Mouse (Mus musculus) kidney, postnatal 0 days (tissue): ENCODE measurements at regions not wholly inside any gene's neighbourhood (a gene's known extent, or its start where the extent isn't known, plus 50 kb on each side); places are given as distances from the start of the nearest gene placed in this dataset.

Experiments
- ATAC-seq: fragments of 200-750 bp; cut with Nextera tagmentation; replicated peaks from 2 replicates; pipeline ENCODE4 v1.8.0; 2017; ENCODE audit warnings: low read depth, moderate number of reproducible peaks, moderate TSS enrichment, moderate library complexity; ENCODE audit not compliant: low FRiP score
- DNase-seq: peaks from one replicate; pipeline ENCODE4 v3.0.0-alpha.2; 2016; ENCODE audit warnings: low spot score
- H3K27ac ChIP-seq: fragments of 300-500 bp; sonication (generic); 2 replicates; pipeline ENCODE4 v1.5.1; 2014; ENCODE audit warnings: mild to moderate bottlenecking
- H3K27me3 ChIP-seq: fragments of 300-500 bp; sonication (generic); 2 replicates; pipeline ENCODE4 v1.6.1; 2014; ENCODE audit warnings: low read length, mixed read lengths; ENCODE audit not compliant: insufficient read depth
- H3K36me3 ChIP-seq: fragments of 300-500 bp; sonication (generic); 2 replicates; pipeline ENCODE4 v1.6.1; 2014; ENCODE audit warnings: low read length, mixed read lengths; ENCODE audit not compliant: insufficient read depth
- H3K4me1 ChIP-seq: fragments of 300-500 bp; sonication (generic); replicated peaks from 2 replicates; pipeline ENCODE4 v1.6.1; 2014; ENCODE audit warnings: antibody characterized with exemption, low read length, mixed read lengths; ENCODE audit not compliant: insufficient read depth
- H3K4me2 ChIP-seq: fragments of 300-500 bp; sonication (generic); 2 replicates; pipeline ENCODE4 v1.6.1; 2014; ENCODE audit warnings: mild to moderate bottlenecking, low read length, moderate library complexity, mixed read lengths
- H3K4me3 ChIP-seq: fragments of 300-500 bp; sonication (generic); replicated peaks from 2 replicates; pipeline ENCODE4 v1.5.1; 2014; ENCODE audit warnings: low read depth, low read length
- H3K9ac ChIP-seq: fragments of 300-500 bp; sonication (generic); 2 replicates; pipeline ENCODE4 v1.6.1; 2014; ENCODE audit warnings: low read depth, low read length
- H3K9me3 ChIP-seq: fragments of 300-500 bp; sonication (generic); replicated peaks from 2 replicates; pipeline ENCODE4 v1.6.1; 2016; ENCODE audit warnings: low read length, inconsistent platforms, mixed read lengths
- CTCF ChIP-seq: IDR thresholded peaks from 2 replicates; pipeline ENCODE4 v1.5.1; 2016; ENCODE audit warnings: antibody characterized with exemption, low read depth, mild to moderate bottlenecking, moderate library complexity
- WGBS: fragments of 180-500 bp; shearing (Covaris S2); extraction: QIAGEN DNeasy Blood & Tissue Kit; methylation state at CpG from one replicate; pipeline ENCODE4 v1.1.7; 2014; 5-methylcytosine and 5-hydroxymethylcytosine counted together

GRCm38 (mm10) chr13:101418272-101418671 lies 349.7 kb downstream of the Pik3r1 start:
- no peak for ATAC-seq
- TF ChIP-seq CTCF, result no peak

DNA sequence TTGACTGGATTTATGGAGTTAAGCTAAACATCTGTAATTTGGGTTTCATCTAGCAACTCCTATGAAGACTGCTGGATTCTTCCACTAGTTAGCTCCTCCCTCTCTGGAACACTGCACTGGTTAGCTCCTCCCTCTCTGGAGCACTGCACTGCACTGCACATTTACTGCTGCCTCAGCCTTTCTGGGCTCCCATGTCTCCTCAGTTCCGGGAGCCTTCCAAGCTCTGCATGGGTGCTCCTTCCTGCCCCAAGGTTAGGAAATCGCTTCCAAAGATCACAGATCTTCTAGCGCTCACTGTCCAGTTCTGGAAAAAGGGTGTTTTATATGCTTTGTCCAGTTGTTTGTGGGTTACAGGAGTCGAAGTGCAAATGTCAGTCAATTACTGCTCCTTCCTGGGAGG lies 359.1 kb downstream of the Pik3r1 start:
- H3K4me1 ChIP-seq, result no peaks in the 10 kb centered on the region
- no peak overlapping the region for H3K27ac ChIP-seq
- no peak for TF ChIP-seq CTCF
- H3K9me3 ChIP-seq, result no peaks in the 10 kb centered on the region
- no peak for DNase-seq
- no peaks in the 10 kb centered on the region for H3K36me3 ChIP-seq
- no peak for ATAC-seq
- H3K4me3 ChIP-seq, result no peak overlapping the region
- H3K27me3 ChIP-seq, result no peaks in the 10 kb centered on the region
- H3K9ac ChIP-seq, result no peak overlapping the region
- H3K4me2 ChIP-seq, result no peak overlapping the region
- WGBS, result 43% methylated on average over 4 of the region's 4 CpGs

More at GRCm38 (mm10) chr13:101418272-101418671, 349.7 kb downstream of the Pik3r1 start:
- 83% methylated on average over 6 of the region's 6 CpGs for WGBS
- Histone ChIP-seq H3K27ac (no peak overlapping the region), H3K9ac (no peak overlapping the region), H3K4me1 (no peaks in the 10 kb centered on the region), H3K9me3 (no peaks in the 10 kb centered on the region), H3K36me3 (no peaks in the 10 kb centered on the region), H3K27me3 (no peaks in the 10 kb centered on the region), H3K4me3 (no peak overlapping the region), H3K4me2 (no peak overlapping the region)
- no peak for DNase-seq

GRCm38 (mm10) chr13:101407633-101408032 lies 360.4 kb downstream of the Pik3r1 start:
- H3K27me3 ChIP-seq, result no peaks in the 10 kb centered on the region
- H3K9ac ChIP-seq, result no peak overlapping the region
- ATAC-seq, result no peak
- TF ChIP-seq CTCF, result no peak
- no peaks in the 10 kb centered on the region for H3K4me1 ChIP-seq
- H3K4me2 ChIP-seq, result no peak overlapping the region
- no peak for DNase-seq
- H3K9me3 ChIP-seq, result no peaks in the 10 kb centered on the region
- no peak overlapping the region for H3K27ac ChIP-seq
- 97% methylated on average over 1 of the region's 1 CpGs for whole genome bisulfite sequencing
- H3K4me3 ChIP-seq, result no peak overlapping the region
- H3K36me3 ChIP-seq, result no peaks in the 10 kb centered on the region

DNA sequence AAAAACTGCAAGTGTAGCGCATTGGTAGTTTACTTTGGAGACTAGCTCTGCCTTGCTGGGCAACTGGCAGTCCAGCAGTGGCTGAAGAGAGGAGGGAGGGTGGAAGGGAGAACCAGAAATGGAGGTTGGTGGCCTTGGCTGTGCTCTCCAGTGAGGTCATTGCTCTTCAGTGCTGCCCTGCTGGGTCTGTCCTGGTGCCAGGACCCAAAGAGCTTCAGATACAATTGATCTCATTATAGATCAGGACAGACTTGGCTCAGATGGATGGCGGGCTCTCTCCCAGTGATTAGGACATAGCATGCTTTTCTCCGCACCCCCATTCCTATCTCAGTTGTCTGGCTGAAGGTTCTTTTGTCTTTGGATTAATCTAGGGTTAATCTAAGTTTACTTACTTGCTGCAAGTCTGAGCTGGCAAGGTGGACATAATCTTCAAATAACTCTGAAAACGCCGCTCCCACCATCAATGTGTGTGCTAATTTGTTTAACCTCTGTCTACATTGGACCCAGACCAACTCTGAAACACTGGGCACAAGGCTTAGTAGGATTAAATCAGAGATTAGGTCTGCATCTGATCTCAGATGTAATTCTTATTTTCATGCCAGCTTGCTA lies 394.3 kb downstream of the Pik3r1 start:
- no peaks in the 10 kb centered on the region for H3K36me3 ChIP-seq
- DNase-seq (no peak), ATAC-seq (no peak)
- H3K9me3 ChIP-seq, result no peaks in the 10 kb centered on the region
- TF ChIP-seq CTCF, result no peak
- H3K4me3 ChIP-seq, result no peak overlapping the region
- no peak overlapping the region for H3K4me2 ChIP-seq
- H3K4me1 ChIP-seq, result no peaks in the 10 kb centered on the region; the same call in 1 of the 2 replicates
- no peak overlapping the region for H3K9ac ChIP-seq
- no peaks in the 10 kb centered on the region for H3K27me3 ChIP-seq
- 89% methylated on average over 5 of the region's 5 CpGs for WGBS
- no peak overlapping the region for H3K27ac ChIP-seq

GRCm38 (mm10) chr13:101371906-101372305 lies 396.1 kb downstream of the Pik3r1 start:
- H3K27ac ChIP-seq, result no peak overlapping the region
- WGBS, result 56% methylated on average over 1 of the region's 1 CpGs
- TF ChIP-seq CTCF, result no peak
- H3K36me3 ChIP-seq, result no peaks in the 10 kb centered on the region
- H3K27me3 ChIP-seq, result no peaks in the 10 kb centered on the region
- no peaks in the 10 kb centered on the region; the same call in 1 of the 2 replicates for H3K4me1 ChIP-seq
- DNase-seq (peak; percentile 16), ATAC-seq (no peak)
- H3K4me2 ChIP-seq, result no peak overlapping the region
- H3K9ac ChIP-seq, result no peak overlapping the region
- H3K9me3 ChIP-seq, result no peaks in the 10 kb centered on the region
- no peak overlapping the region for H3K4me3 ChIP-seq

GRCm38 (mm10) chr13:101368170-101368569 lies 399.8 kb downstream of the Pik3r1 start:
- Histone ChIP-seq H3K27me3 (no peaks in the 10 kb centered on the region), H3K4me1 (no peaks in the 10 kb centered on the region; the same call in 1 of the 2 replicates), H3K4me2 (no peak overlapping the region), H3K36me3 (no peaks in the 10 kb centered on the region), H3K27ac (no peak overlapping the region), H3K9ac (no peak overlapping the region), H3K9me3 (no peaks in the 10 kb centered on the region), H3K4me3 (no peak overlapping the region)
- WGBS, result 53% methylated on average over 5 of the region's 5 CpGs
- DNase-seq (no peak), ATAC-seq (no peak)
- TF ChIP-seq CTCF, result no peak

GRCm38 (mm10) chr13:101355363-101355762 lies 412.7 kb downstream of the Pik3r1 start:
- H3K27me3 ChIP-seq, result no peaks in the 10 kb centered on the region
- DNase-seq (no peak), ATAC-seq (no peak)
- H3K4me1 ChIP-seq, result no peaks in the 10 kb centered on the region
- no peak for TF ChIP-seq CTCF
- no peak overlapping the region for H3K27ac ChIP-seq
- H3K9ac ChIP-seq, result no peak overlapping the region
- H3K4me3 ChIP-seq, result no peak overlapping the region
- 91% methylated on average over 3 of the region's 3 CpGs for WGBS
- no peaks in the 10 kb centered on the region for H3K9me3 ChIP-seq
- no peaks in the 10 kb centered on the region for H3K36me3 ChIP-seq
- H3K4me2 ChIP-seq, result no peak overlapping the region
